Mouse (Mus musculus) adrenal gland, adult 8-10 months (tissue): ENCODE results near the gene Gsg1l2. TPM values are rescaled to one million over a fixed set of nuclear protein-coding genes. Genes with fewer than 3 reads are reported as not detected.

ENCODE experiments used
- DNase-seq: peaks from one replicate; pipeline ENCODE4 v3.0.0; 2022
- total RNA-seq, 4 experiments: library from RNA; stranded (reverse); gene quantifications; 2 replicates each; pipeline ENCODE4 v1.2.4; 2022

Gsg1l2 gene
- total RNA-seq, 4 experiments from 2014 or later, result not detected

DNA sequence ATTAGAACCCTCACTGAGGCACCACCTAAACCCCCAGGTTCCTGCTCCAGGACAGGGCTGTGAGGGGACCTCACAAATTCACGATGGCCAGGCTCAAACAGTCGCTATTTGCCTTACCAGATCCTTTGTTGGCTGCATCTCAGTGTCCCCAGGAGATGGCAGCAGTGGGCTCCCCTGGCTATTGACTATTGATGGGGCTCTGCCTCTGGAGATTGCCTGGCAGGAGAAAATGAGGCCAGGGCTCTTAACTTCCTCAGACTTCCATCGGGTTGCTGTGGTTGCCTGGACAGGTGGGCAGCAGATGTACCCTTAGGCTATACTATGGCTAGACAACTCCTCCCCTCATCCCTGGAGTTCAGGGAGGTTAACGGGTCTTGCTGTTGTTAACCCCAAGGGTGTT lies 45.8 kb downstream of the Gsg1l2 start:
- no peak for DNase-seq

DNA sequence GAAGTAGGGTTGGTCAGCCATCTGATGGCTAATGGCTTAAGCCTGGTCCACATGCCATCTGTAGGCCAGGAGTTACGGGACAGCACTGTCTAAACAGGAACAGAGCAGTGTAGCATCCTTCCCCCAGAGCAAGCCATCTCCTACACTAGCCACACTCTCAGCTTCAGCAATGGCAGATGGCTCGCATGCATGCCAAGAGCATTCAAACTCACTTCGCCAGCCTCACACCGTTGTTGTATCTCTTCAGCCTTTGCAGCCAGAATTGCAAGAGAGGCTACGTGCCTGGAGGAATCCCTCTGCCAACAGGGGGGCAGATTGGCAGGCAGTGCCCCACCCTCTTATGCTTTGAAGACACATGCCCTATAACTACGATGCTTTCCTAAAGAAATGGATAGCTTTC lies 47.2 kb downstream of the Gsg1l2 start:
- DNase-seq, result no peak

DNA sequence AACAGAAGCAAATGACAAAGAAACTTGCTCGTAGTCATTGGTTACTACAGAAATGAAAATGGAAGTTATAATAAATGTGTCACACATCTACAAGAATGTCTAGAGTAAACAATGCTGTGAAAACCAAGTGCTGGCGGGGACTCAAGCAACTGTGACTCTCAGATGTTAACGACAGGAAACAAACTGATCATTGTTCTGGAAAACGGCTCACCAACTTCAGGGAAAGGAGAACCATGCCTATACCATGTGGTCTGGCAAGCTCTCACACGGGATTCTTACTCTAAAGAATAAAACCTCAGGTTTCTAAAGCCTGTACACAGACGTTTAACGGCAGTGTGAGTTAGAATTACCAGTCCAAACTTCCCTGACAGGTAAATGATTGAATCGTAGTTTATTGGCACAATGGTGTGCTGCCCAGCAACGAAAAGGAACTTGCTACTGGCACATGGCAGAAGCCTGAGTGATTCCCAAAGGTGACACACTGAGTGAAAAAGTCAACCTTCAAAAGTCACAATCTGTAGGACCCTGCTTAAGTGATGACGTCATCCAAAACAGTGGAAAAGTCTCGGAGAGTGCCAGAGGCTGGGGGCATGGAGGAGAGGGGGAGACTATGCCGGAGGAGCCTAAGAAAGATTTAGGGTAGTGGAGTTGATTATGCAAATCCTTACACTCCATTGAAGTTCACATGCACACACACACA lies 54.1 kb downstream of the Gsg1l2 start:
- no peak for DNase-seq

DNA sequence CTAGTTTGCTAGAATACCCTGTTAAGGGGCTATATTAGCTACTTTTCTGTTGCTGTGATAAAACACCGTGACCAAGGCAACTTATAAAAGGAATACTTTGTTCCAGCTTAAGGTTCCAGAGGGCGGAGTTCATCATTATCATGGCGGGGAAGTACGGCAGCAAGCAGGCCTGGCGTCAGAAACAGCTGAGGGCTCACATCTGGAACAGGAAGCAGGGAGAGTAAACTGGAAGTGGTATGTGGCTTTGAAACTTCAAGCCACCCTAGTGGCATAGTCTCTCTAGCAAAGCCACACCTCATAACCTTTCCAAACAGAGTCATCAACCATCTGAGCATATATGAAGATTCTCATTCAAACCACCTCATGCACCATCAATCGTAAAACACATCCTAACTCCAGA lies 55.1 kb downstream of the Gsg1l2 start:
- DNase-seq, result no peak

GRCm38 (mm10) chr11:67831820-67832219 lies 57.4 kb downstream of the Gsg1l2 start:
- DNase-seq, result no peak

GRCm38 (mm10) chr11:67835408-67836078 lies 61.1 kb downstream of the Gsg1l2 start:
- DNase-seq, result no peak

Other genes with a start within 250 kb of the Gsg1l2 start
- 1 to 10 TPM in 1 of 4 experiments, not detected in 3; 1.0 TPM for gene Rcvrn, start 79.3 kb upstream of the Gsg1l2 start, total RNA-seq
- gene Glp2r, start 3.5 kb upstream of the Gsg1l2 start, total RNA-seq, result under 1 TPM; 0.06 to 0.28 (median 0.13) TPM
- gene Dhrs7c, start 23.6 kb downstream of the Gsg1l2 start, total RNA-seq, result not detected
- 1 to 10 TPM in 3 of 4 experiments, under 1 TPM in 1; 0.52 to 1.5 (median 1.1) TPM for gene Usp43, start 147.5 kb downstream of the Gsg1l2 start, total RNA-seq
- not detected for gene Cfap52, start 191.0 kb downstream of the Gsg1l2 start, total RNA-seq
- gene Stx8, start 191.6 kb downstream of the Gsg1l2 start, total RNA-seq, result 10 to 100 TPM; 31.1 to 39.6 (median 38.3) TPM